ENCODE assay signal across 12 mouse cellular contexts in genomic region chr15:100660306-100660705, GRCm38 (mm10). TPM values are rescaled to one million over a fixed set of nuclear protein-coding genes. Genes with fewer than 3 reads are reported as not detected.
A peak's percentile ranks its signal among the peaks of the same experiment; 100 is the strongest.
DNase-seq lines count a peak whose midpoint lies in the region; ATAC-seq lines count a peak whose summit lies in the region.
"Had no signal": no experiment of that assay in that cellular context is flagged by ENCODE, and none has a peak within 500 bp of the region (broad histone marks: within the 10 kb centered on the region; RNA-seq: fewer than 3 reads in every experiment).

No protein-coding gene starts in this region.

- peaks cover 13% of the 10 kb centered on the region for H3K4me1 ChIP-seq in kidney, embryonic 15.5 days
- H3K4me1 ChIP-seq in midbrain, embryonic 11.5 days (ENCODE audit: control insufficient read depth, insufficient read depth, low read length): no peaks in the 10 kb centered on the region
- H3K4me1 ChIP-seq: midbrain, embryonic 12.5 days; neural tube, embryonic 13.5 days had no signal

- no peak overlapping the region for H3K27ac ChIP-seq in kidney, embryonic 15.5 days
- no peak overlapping the region for H3K27ac ChIP-seq in midbrain, embryonic 11.5 days (ENCODE audit: low read depth, low read length)
- H3K27ac ChIP-seq: midbrain, embryonic 12.5 days; neural tube, embryonic 13.5 days had no signal

- peak; percentile 63 to 81 for DNase-seq in adrenal gland, adult (ENCODE audit: inconsistent age in 2 of 2, low spot score in 1 of 2)
- no peak for DNase-seq in adrenal gland, postnatal 4 days (ENCODE audit: low spot score in 2 of 2)
- DNase-seq in kidney, postnatal 25 days: peak; percentile 73 to 81
- DNase-seq in brain, adult 2 months (ENCODE audit: low read depth, low spot score): peak; percentile 87
- peak; percentile 57 to 77 for DNase-seq in gastrocnemius, adult 8-10 months (ENCODE audit: low spot score in 2 of 2)
- DNase-seq in midbrain, embryonic 11.5 days (ENCODE audit: low spot score, missing footprints): no peak
- DNase-seq in c-Kit-positive CD71-positive TER-119-positive erythroid progenitor cells, embryonic 14.5 days (ENCODE audit: low spot score): no peak
- DNase-seq: lung, embryonic 14.5 days; right cerebral cortex, postnatal 14 days had no signal

- H3K4me3 ChIP-seq in kidney, embryonic 15.5 days (replicated peaks): no peak overlapping the region
- H3K4me3 ChIP-seq in midbrain, embryonic 11.5 days (ENCODE audit: low read depth, low read length): no peak overlapping the region
- H3K4me3 ChIP-seq: midbrain, embryonic 12.5 days; neural tube, embryonic 13.5 days had no signal

- H3K27me3 ChIP-seq in kidney, embryonic 15.5 days: no peaks in the 10 kb centered on the region
- H3K27me3 ChIP-seq in midbrain, embryonic 11.5 days (ENCODE audit: control insufficient read depth, insufficient read depth, low read length): no peaks in the 10 kb centered on the region
- H3K27me3 ChIP-seq: midbrain, embryonic 12.5 days had no signal

- no peaks in the 10 kb centered on the region for H3K36me3 ChIP-seq in kidney, embryonic 15.5 days
- H3K36me3 ChIP-seq in midbrain, embryonic 11.5 days (ENCODE audit: control insufficient read depth, insufficient read depth, low read length): no peaks in the 10 kb centered on the region
- H3K36me3 ChIP-seq: midbrain, embryonic 12.5 days; neural tube, embryonic 13.5 days had no signal

- H3K4me2 ChIP-seq in kidney, embryonic 15.5 days: no peak overlapping the region
- no peak overlapping the region for H3K4me2 ChIP-seq in midbrain, embryonic 11.5 days
- H3K4me2 ChIP-seq: lung, embryonic 14.5 days; midbrain, embryonic 12.5 days; neural tube, embryonic 13.5 days had no signal

- WGBS in kidney, embryonic 15.5 days: 89% methylated on average over 9 of the region's 9 CpGs
- 87% methylated on average over 9 of the region's 9 CpGs for WGBS in midbrain, embryonic 11.5 days

- no peak for ATAC-seq in kidney, embryonic 15.5 days (replicated peaks; ENCODE audit: low FRiP score)
- ATAC-seq in midbrain, embryonic 11.5 days (ENCODE audit: low FRiP score): no peak

- H3K9me3 ChIP-seq in kidney, embryonic 15.5 days (replicated peaks): no peaks in the 10 kb centered on the region
- no peaks in the 10 kb centered on the region for H3K9me3 ChIP-seq in midbrain, embryonic 11.5 days (ENCODE audit: control insufficient read depth, low read length)
- H3K9me3 ChIP-seq: midbrain, embryonic 12.5 days; neural tube, embryonic 13.5 days had no signal

- H3K9ac ChIP-seq in kidney, embryonic 15.5 days: no peak overlapping the region
- no peak overlapping the region for H3K9ac ChIP-seq in midbrain, embryonic 11.5 days (ENCODE audit: low read length)
- H3K9ac ChIP-seq: lung, embryonic 14.5 days; midbrain, embryonic 12.5 days; neural tube, embryonic 13.5 days had no signal

RNA-seq across cellular contexts. Expression of gene Bin2, which starts 9.0 kb away (rescaled TPM):
- 1 to 10 TPM; 4.0 to 4.8 TPM for total RNA-seq in adrenal gland, postnatal 4 days (2021)
- polyA plus RNA-seq in kidney, embryonic 15.5 days (2015; fragmentation: Nextera tagmentation; extraction: Ambion mirVana): 2.6 and 3.2 TPM in 2 replicates
- total RNA-seq in gastrocnemius, adult 8-10 months (2022): under 1 TPM in 2 of 4 experiments, not detected in 2; 0.36 to 0.40 TPM
- polyA plus RNA-seq in midbrain, embryonic 11.5 days (2014; fragmentation: Nextera tagmentation; extraction: Ambion mirVana): 3.4 TPM in 2 replicates

RNA-seq across cellular contexts. Expression of gene Smagp, which starts 23.6 kb away (rescaled TPM):
- total RNA-seq in adrenal gland, postnatal 4 days (2021): 10 to 100 TPM; 26.7 to 34.3 TPM
- polyA plus RNA-seq in kidney, embryonic 15.5 days (2015; fragmentation: Nextera tagmentation; extraction: Ambion mirVana): 30.0 and 33.1 TPM in 2 replicates
- 1 to 10 TPM; 1.6 to 4.0 (median 2.1) TPM for total RNA-seq in gastrocnemius, adult 8-10 months (2022)
- 3.8 and 3.9 TPM in 2 replicates for polyA plus RNA-seq in midbrain, embryonic 11.5 days (2014; fragmentation: Nextera tagmentation; extraction: Ambion mirVana)

RNA-seq across cellular contexts. Expression of gene Cela1, which starts 27.4 kb away (rescaled TPM):
- total RNA-seq in adrenal gland, postnatal 4 days (2021): 100 to 1,000 TPM in 1 of 2 experiments, 10 to 100 TPM in 1; 51.9 to 275 TPM
- polyA plus RNA-seq in kidney, embryonic 15.5 days (2015; fragmentation: Nextera tagmentation; extraction: Ambion mirVana): 16.5 and 18.3 TPM in 2 replicates
- total RNA-seq in gastrocnemius, adult 8-10 months (2022): under 1 TPM in 1 of 4 experiments, not detected in 3; 0.35 TPM
- 1.1 and 1.4 TPM in 2 replicates for polyA plus RNA-seq in midbrain, embryonic 11.5 days (2014; fragmentation: Nextera tagmentation; extraction: Ambion mirVana)

RNA-seq across cellular contexts. Expression of gene Dazap2, which starts 45.2 kb away (rescaled TPM):
- total RNA-seq in adrenal gland, postnatal 4 days (2021): 100 to 1,000 TPM; 231 to 238 TPM
- 237 and 241 TPM in 2 replicates for polyA plus RNA-seq in kidney, embryonic 15.5 days (2015; fragmentation: Nextera tagmentation; extraction: Ambion mirVana)
- 10 to 100 TPM; 54.7 to 69.4 (median 57.5) TPM for total RNA-seq in gastrocnemius, adult 8-10 months (2022)
- polyA plus RNA-seq in midbrain, embryonic 11.5 days (2014; fragmentation: Nextera tagmentation; extraction: Ambion mirVana): 258 and 272 TPM in 2 replicates

Comparison
In these comparisons a context has a peak if more than half of its experiments do, and no peak if none do; other contexts are left out.
1. DNase-seq: peak in adrenal gland, adult (2 of 2), kidney, postnatal 25 days (2 of 2), brain, adult 2 months (single experiment) and gastrocnemius, adult 8-10 months (2 of 2); none in adrenal gland, postnatal 4 days (0 of 2), midbrain, embryonic 11.5 days (single experiment) and c-Kit-positive CD71-positive TER-119-positive erythroid progenitor cells, embryonic 14.5 days (single experiment).
2. RNA of gene Smagp, which starts 23.6 kb away (total RNA-seq): 26.7 to 34.3 TPM in adrenal gland, postnatal 4 days; 1.6 to 4.0 TPM in gastrocnemius, adult 8-10 months; every median in the first group is over 4 times any median in the second.
3. RNA of gene Cela1, which starts 27.4 kb away (total RNA-seq): 51.9 to 275 TPM in adrenal gland, postnatal 4 days; 0.35 TPM in gastrocnemius, adult 8-10 months; every median in the first group is over 10 times any median in the second.